Mouse (Mus musculus) kidney, adult 11 months (tissue): ENCODE data around the gene Fam214a.
"Not testable (repeated sequence)": the region's sequence is repeated elsewhere in the genome, so short reads cannot be mapped to it uniquely, and the experiment has no call there.

Experiments used
- DNase-seq: peaks from one replicate; pipeline ENCODE4 v3.0.0; 2022

The Fam214a gene

DNA sequence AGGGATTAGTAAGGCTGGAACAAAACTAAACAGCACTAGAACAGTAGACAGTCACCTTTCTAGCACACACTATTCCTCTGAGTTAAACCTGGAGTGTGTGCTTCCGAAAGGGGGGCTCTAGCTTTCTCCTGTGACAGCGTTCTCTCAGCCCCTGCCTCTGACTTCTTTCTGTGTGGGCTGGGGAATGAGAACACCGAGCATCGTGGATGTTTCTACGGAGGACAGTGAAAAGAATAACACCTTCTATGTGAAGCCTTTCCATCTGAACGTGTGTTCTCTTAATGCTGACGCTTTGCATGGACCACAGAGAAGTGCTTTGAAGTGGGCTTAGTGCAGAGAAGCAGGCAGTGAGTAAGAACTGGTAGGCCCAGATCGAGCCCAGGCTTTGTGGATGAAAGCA, 29.5 kb downstream of the Fam214a start:
- no peak for DNase-seq

DNA sequence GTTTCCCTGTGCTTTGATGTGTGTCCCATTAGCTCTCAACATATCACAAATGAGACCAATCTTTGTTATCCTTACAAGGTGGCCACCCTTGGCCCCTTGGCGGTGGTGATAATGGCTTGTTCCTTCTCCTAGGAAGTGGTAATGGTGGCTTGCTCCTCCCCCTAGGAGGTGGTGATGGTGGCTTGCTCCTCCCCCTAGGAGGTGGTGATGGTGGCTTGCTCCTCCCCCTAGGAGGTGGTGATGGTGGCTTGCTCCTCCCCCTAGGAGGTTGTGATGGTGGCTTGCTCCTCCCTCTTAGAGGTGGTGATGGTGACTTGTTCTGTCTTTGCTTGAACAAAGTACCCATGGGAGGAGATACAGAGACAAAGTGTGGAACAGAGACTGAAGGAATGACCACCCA, 30.0 kb downstream of the Fam214a start:
- DNase-seq, result not testable (repeated sequence)

DNA sequence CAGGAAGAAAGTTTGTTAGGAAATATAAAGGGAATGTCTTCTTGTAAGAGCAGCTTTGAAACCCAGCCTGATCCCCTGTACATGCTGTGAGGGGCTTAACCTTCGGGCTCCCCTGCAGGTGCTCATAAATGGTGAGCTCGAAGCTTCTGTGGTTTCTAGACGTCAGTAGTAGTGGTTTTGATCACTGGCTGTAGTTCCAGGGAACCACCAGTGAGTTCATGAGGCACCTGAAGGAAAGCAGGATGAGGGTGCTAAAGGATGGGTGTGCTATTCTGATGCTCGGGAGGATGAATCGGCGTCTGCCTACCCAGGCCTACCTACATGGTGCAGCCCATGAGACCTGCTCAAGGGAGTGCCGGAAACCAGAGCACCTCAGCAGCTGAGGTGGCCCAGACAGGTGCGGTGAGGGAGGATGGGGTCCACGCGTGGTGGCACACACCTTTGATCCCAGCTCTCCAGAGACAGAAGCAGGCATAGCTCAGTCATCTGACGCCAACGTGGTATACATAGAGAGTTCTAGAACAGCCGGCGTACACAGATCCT, 32.6 kb downstream of the Fam214a start:
- no peak for DNase-seq

DNA sequence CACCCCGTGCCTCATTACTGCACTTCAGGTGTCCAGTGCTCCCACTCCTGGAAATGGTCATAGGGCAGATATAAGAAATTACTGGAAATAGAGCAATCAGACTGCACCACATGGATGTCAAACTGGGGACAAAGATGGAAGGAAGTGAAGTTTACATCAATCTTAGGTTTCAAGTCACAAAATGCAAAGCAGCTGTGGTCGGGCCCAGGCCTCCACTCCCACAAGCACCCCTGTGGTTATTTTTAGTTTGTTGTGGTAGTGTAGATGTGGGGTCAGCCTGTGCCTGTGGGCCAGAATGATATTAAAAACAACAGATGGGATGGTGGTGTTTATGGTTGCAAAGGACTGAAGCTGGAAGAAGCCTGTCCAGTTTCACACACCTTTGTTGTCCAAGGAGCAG, 33.1 kb downstream of the Fam214a start:
- no peak for DNase-seq

DNA sequence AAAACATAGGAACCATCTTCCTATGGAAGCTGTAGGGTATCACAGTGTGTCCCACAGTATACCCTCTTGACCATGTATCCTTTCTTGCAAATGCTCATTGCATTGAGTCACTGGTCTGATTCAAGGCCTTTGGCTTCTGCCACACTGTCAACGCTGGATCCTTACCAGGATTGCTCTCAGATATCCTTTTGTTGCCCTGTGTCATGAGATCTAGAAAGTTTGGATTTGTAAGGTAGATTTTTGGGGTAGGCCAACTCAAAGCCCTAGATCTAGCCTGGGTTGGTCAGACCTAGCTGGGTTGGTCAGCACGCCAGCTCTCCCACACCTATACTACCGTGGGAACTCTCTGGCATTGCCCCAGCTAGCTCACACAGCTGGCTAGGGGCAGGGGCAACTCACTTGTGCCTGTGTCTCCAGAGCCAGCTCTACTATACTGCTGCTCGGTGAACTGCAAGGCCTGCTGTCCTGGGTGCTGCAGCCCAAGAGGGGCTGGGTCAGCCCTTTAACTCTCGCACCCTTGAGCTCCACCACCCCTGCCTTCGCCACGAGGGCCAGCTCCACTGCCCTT, 36.3 kb downstream of the Fam214a start:
- no peak for DNase-seq

DNA sequence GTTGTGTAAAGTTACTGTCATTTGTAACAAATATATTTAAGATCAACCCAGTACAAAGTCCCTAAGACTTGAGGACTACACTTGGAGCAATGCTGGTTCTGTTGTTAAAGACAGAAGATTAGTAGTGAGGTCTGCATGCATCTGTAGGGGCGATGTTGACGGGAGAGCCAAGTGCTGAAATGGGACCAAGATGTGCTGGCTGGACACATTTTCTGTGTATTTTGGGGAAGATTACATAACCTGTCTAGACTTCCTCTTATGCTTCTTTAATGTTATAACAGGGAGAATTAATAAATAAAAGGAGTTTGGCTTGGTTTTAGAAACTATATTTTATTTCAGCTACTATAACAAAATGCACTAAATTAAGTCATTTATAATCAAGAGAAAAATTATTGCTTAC, 37.3 kb downstream of the Fam214a start:
- no peak for DNase-seq

DNA sequence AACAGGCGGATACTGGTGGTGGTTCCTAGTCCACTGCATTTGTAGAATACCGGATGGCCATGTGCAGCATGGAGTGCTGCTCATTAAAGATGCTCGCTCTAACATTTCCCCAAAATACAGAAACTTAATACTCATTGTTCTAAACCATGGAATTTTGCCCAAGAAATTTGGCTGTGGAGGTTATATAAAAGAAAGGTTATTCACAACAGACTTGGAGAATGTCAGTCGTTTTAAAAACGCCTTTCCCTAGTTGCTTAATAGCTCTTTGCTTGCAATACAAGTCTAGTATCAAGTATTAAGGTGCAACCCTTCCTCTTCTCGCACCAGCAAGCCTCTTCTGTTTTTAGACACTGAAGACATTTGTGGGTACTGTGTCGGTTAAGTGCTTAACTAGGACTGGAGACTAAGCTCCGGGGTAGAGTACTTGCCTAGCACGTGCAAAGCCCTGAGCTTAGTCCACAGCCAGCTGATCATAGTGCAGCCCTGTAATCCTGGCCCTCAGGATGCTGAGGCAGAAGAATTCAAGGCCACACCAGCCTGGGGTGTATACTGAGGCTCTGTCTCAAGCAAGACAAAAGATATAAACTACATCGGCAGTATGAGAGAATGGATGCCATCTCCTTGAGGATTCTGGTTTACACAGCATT, 42.0 kb downstream of the Fam214a start:
- peak; percentile 47 for DNase-seq

DNA sequence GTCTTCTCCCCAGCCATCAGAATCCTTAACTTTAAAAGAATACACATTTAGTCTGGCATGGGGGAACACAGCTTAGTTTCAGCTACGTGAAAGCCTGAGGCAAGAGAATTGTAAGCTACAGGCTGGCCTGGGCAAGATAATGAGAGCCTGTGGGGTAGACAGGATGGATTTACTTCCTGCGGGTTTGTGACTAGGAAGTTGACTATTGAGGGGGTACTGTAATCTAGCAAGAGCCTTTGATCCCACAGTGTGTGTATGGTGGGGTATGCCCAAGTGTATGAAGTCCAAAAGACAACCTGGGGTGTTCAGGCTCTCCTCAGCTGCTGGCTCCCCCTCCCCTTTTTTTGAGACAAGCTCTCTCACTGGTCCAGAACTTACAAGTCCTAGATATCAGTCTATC, 43.7 kb downstream of the Fam214a start:
- DNase-seq, result no peak

DNA sequence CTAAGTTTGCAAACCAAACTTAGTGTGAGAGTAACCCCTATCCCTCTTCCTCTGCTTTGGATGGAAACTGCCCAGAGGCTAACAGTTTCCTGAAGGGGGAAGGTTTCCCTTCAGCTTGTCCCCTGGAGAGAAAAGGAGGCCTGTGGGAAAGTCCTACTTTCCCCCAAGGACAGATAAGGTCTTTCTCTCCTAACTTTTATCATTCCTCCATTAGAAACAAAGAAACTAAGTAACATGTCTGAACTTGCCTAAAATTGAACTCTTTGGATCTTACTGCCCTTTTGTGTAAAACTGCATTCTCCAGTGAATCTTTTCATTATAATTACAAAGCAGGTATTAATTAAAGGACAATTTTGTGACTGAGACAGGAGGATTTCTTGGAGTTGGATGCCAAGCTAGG, 45.3 kb downstream of the Fam214a start:
- DNase-seq, result no peak

DNA sequence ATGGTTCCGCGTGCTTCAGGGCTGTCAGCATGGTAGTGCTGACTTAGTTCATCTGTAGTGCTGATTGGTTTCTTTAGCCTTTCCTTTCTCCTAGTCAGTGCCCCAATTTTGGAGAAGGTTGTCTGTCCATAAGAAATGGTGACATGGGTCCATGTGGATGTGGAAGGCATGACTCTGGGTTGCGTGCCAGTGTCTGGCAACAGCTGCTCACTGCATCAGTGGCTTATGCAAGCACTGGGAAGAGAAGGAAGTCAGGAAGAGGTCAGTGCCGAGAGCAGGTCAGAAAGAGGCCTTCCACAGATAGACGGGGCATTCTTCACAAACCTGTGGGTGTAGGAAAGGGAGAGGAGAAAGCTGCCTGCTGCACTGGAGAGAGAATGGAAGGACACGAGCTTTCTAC, 48.3 kb downstream of the Fam214a start:
- DNase-seq, result no peak

DNA sequence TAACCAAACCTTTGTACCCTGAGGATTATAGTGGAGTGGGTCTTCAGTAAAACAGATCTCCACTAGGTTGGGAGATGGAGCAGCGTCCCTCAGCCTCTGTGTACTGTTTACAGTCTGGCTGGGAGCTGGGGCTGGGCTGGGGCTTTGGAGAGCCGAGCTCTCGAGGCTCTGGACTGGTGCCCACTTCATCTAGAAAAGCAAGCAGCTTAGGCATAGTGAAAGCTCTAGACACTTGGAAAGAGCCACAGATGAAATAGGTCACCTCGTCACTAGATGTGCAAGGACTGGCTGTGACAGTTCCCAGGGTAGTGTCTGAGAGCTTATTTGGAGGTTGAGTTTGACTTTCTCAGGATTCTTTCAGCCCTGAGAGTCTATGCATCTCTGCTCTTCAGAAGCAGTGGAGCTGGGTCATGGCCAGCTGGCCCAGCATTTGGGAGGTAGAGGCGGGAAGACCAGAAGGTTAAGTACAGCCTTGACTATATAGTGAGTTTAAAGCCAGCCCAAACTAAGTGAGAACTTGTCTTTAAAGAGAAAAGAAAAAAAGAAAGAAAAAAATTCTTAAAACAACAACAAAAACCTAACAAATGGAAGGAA, 49.0 kb downstream of the Fam214a start:
- no peak for DNase-seq

DNA sequence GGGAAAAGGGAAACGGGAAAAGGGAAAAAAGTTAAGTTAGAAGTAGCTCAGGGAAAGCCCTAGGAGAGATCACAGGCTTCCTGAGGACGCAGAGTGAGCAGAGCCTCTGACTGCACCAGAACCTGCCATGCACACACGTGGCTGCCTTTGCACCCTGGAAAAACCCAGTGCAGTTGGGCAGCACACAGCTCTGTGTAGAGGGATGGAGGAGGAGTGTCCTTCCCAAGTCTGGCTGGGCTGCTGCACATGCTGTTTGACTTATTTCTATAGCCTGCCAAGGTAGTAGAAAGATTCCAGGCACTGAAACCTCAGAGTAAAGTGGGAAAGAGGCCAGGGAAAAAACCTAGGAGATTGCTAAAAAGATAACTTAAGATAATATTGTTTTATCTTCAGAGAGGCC, 49.6 kb downstream of the Fam214a start:
- DNase-seq, result no peak

DNA sequence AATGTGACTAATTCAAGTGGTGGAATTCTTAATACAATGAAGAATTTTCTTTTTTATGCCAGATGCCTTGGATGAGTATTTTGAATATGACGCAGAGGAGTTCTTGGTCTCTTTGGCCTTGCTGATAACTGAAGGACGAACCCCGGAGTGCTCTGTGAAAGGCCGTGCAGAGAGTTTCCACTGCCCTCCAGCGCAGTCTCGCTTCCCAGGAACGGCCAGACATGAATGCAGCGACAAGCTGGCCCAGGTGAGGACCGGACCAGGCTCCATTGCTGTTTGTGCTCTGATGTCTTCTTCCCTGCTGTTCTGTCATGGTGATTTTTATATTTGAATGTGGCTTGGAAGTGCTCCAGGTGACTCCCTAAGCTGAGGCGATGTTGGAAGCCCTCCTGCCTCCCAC, 51.5 kb downstream of the Fam214a start:
- no peak for DNase-seq

DNA sequence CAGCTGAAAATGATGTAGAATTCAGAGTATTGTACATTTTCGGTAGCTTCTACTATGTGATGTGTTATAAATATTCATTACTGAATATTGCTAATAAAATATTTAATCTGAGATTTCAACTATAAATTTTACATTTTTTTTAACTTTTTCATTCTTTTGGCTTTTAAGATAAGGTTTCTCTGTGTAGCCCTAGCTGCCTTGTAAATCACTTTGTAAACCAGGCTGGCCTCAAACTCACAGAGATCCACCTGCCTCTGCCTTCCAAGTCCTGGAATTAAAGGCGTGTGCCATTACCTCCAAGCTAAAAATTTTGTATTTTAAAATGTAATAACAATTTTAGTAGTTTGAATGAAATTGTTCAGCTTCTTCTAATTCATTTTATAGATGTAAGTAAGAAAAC, 63.9 kb downstream of the Fam214a start:
- DNase-seq, result no peak

DNA sequence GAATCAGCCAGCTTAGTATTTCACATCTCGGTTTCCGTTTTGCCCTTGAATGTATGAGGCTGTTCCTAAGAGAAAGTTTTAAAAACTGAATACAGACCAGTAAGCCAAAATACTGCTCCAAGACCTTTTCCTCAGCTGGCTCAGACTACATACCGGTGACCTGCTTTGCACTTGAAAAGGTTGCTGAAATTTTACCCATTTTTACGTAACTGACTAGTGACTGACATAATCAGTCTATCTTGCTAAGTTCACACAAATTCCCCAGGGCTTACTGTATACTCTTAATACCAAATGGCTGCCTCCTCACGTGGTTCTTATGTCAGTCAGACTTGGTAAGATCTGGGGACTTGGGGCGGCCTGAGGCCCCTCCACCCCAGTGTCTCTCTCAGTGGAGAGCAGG, 66.5 kb downstream of the Fam214a start:
- DNase-seq, result no peak

DNA sequence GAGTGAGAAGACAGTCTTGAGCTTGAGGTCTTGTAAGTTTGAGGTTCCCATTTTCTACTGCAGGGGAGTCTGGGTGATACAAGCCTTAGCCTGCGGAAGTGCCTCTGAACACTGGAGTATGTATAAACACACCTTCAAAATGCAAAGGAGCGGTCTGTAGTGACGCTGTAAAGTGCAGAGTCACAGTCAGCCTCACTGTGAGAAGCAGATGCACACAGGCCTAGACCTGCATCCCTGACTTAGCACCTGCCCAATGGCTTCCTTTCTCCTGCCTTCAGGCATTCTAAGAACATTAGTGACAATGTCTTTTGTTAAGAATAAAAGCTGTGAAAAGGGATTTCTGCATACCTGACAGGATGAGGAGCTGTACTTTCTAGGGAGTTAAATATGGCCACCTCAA, 66.9 kb downstream of the Fam214a start:
- DNase-seq, result no peak

DNA sequence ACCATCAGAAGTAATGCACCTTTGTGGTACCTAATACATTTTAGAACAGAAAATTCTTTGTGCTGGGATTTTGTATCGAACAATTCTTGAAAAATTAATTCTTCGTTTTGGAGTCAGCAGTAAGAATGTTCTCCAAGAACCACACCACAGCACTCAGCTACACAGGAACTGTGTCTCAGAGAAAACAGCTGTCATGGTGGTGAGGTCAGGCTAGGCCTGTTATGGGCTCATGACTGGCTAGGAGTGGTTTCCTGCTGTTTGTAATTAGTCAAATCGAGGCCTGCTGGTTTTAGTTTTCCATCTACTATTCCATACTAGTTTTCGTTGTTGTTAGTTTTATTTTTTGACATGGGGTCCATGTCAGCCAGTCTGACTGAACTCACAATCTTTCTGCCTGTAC, 67.9 kb downstream of the Fam214a start:
- no peak for DNase-seq

DNA sequence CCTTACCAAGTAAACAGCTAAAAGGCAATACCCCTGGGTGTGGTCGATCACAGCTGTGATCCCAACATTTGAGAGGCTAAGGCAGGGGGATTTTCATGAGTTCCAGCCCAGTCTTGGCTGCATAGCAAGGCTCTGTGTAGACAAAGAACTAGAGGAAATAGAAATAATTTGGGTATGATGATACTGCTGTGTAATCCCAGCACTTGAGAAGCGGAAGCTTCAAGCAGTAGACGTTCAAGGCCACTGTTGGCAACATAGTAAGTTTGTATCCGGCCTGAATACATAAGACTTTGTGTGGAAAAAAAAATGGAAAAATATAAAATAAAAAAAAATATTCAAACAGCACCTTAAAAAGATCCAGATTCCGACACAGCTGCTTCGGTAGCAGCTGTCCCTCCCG, 69.9 kb downstream of the Fam214a start:
- DNase-seq, result no peak

DNA sequence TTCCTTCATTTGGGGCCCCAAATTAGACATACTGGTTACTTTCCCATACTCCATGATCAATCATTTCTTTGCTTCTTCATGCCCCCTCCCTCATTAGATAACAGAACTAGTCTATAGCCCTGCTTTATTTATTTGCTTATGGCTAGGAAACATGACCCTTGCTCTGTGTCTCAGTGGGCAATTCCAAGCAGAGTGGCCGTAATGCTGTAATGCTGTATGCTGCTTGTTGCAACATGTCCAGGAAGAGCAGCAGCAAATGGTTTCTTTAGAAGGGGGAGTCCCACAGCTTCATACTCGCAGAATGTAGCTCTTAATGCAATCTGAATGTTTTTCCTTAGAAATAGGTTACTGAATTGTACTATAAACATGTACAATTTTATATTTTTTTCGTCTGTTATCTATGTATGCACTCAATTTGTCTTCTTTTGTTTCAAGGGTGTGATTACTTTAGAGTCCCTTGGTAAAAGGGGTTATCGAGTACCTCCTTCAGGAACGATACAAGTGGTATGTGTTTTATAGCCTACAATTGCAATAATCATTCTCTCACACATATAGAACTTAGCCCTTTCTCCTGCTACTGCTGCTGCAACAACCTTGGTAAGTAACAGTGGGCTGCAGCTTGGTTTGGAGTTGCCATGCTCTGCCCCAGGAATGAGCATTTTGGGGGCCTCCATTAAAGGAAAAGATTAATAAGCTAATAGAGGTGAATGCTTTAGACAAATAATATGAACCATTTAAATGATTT, 70.6 kb downstream of the Fam214a start:
- DNase-seq, result no peak

DNA sequence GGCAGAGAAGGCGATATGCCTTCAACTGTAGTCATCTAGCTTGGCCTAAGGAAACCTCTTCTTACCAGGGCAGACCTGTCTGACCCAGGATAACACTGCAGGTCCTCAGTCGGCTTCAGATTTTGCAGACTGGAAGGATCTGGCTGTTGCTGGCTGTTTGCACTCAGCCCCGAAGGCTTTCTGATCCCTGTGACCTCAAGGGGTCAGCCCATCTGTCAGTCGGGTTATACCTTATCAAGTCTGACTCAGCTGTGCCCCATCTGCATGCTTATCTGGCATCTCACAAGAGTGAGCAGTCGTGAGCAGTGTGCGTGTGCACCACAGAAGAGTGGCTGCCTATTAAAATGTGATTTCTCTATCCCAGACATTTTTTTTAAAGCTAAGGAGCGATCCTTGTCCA, 71.4 kb downstream of the Fam214a start:
- DNase-seq, result no peak

DNA sequence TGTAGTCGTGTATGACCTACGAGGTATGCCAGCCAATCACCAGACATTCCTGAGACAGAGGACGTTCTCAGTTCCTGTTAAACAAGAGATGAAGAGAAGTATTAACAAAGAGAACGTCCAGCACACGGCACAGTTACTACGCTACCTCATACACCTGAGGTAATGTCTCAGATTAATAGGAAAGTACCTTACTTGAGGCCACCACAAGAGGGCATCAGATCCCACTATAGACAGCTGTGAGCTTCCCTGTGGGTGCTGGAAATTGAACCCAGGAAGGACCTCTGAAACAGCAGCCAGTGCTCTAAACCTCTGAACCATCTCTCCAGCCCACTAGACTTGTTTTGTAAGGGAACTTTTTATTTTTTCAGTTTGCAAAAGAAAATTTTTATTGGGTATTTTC, 73.0 kb downstream of the Fam214a start:
- DNase-seq, result no peak

DNA sequence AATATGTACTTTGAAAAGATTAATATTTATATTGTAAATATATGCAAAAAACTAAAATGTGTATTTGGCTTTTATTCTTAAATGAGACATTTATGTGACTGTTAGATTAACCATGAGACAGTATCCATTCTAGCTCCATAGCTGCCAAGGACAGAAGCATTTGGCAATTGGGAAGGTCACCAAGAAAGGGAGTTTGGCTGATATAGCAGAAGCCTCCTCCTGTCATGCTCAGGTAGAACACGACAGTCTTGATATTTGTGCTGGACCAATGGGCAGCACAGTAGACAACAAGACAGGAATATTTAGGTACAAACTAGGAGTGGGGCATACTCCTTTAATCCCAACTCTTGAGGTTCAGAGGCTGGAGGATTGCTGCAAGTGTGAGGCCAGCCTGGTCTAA, 79.7 kb downstream of the Fam214a start:
- DNase-seq, result no peak

DNA sequence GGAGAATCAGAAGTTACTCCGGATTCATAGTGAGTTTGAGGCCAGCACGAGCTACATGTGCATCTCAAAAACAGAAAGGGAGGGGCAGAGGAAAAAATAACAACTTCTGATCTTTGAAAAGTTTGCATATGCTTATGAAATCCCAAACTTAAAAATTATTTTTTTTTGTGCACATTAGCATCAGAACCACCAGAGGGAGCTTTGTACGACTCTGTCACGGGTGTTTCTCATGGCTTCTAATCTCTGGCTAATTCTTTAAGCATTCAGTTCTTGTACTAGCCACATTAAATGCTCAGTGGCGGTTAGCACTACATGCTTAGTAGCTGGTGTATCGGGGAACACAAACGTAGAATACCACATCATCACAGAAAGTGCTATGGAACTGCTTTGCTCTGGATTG, 80.5 kb downstream of the Fam214a start:
- no peak for DNase-seq

DNA sequence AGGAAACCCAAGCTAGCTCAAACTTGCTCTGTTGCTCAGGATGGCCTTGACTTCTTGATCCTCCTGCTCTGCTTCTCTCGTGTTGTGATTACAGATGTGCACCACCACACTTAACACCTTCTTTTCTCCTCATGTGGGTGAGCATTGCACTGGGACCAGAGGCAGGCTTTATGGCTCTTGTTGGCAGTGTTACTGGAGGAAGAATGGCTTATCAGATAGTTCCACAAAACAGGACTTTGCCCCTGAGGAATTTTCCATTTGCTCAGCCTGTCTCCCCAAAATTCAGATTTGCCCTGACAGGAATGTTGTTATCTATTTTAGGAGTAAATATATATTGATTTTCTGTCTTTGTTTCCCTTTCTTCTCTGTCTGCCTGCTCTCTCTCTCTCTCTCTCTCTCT, 82.0 kb downstream of the Fam214a start:
- DNase-seq, result no peak
